Mouse (Mus musculus): ENCODE measurements around the gene Erc1. TPM values are rescaled to one million over a fixed set of nuclear protein-coding genes. Genes with fewer than 3 reads are reported as not detected.

Erc1 gene
- polyA plus RNA-seq, 1 experiment, result 34.1 TPM

DNA sequence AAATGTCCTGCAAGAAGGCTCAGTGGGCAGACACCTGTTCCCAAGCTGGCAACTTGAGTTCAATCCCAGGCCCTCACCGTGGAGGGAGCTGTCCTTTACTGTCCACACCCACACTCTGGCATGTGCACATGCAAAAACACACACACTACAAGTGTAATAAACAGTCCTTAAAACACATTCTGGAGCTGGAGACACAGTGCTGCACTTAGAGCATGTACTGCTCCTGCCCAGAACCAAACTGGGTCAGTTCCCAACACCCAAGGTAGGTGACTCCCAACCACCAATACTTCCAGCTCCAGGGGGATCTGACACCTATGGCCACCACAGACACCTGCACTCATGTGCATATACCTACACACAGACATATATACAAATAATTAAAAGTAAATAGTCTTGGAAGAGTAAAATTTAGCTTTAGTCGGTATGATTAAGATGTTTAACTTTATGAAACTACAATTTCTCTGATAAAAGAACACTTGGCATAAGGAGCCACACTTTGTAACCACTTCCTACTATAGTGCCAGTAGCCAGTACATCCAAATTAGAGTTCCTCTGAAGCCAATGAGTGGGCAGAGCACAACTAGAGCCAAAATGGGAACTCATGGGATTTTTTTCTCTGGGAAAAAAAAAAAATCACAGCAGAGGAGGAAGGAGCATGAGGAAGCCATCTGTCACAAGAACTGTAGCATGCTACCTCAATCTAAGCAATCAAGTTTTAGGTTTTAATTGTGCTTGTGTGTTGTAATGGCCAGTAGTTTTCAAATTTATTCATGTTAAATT lies 39.1 kb downstream of the Erc1 start:
- H3K4me1 ChIP-seq (ENCODE audit: control insufficient read depth, insufficient read depth, low read length), result no peaks in the 10 kb centered on the region
- H3K27ac ChIP-seq (ENCODE audit: insufficient read depth, low read length), result no peak overlapping the region
- no peak overlapping the region for H3K4me3 ChIP-seq (ENCODE audit: insufficient read depth, low read length)
- no peak for TF ChIP-seq CTCF (IDR thresholded peaks at IDR 0.05; ENCODE audit: borderline replicate concordance, insufficient read depth, low read length)

- TF ChIP-seq CTCF (IDR thresholded peaks at IDR 0.05; ENCODE audit: borderline replicate concordance, insufficient read depth, low read length) (no peak), POLR2A (IDR thresholded peaks at IDR 0.05; ENCODE audit: low read depth, low read length) (no peak)
- H3K4me3 ChIP-seq (ENCODE audit: insufficient read depth, low read length), result no peak overlapping the region
- H3K27ac ChIP-seq (ENCODE audit: insufficient read depth, low read length), result no peak overlapping the region
Measured at GRCm38 (mm10) chr6:119803239-119803638, 44.7 kb downstream of the Erc1 start.

GRCm38 (mm10) chr6:119796911-119797486 lies 51.0 kb downstream of the Erc1 start:
- Histone ChIP-seq H3K4me3 (ENCODE audit: insufficient read depth, low read length) (no peak overlapping the region), H3K27ac (ENCODE audit: insufficient read depth, low read length) (no peak overlapping the region), H3K4me1 (ENCODE audit: control insufficient read depth, insufficient read depth, low read length) (no peaks in the 10 kb centered on the region)
- TF ChIP-seq CTCF (IDR thresholded peaks at IDR 0.05; ENCODE audit: borderline replicate concordance, insufficient read depth, low read length) (no peak), POLR2A (IDR thresholded peaks at IDR 0.05; ENCODE audit: low read depth, low read length) (no peak)

More at GRCm38 (mm10) chr6:119803239-119803638, 44.7 kb downstream of the Erc1 start:
- H3K4me1 ChIP-seq (ENCODE audit: control insufficient read depth, insufficient read depth, low read length), result no peaks in the 10 kb centered on the region

DNA sequence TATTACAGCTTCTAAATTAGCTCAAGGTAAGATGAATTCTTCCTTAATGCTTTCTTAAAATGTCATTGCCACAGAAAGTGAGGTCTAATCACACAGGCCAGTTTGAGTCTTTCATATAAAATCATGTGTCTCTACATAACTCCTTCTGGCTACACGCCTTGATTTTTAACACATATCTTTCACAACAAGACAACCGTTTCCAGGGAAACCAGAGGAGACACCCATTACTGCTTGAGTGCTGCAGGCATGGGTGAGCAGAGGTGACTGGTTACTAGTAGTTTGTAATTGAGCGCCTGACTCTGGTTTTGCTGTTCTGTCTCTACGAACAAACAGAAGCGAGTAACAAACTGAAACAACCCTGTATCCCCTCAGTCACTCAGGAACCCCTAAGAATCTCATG lies 51.7 kb downstream of the Erc1 start:
- no peak overlapping the region for H3K27ac ChIP-seq (ENCODE audit: insufficient read depth, low read length)
- no peaks in the 10 kb centered on the region for H3K4me1 ChIP-seq (ENCODE audit: control insufficient read depth, insufficient read depth, low read length)
- TF ChIP-seq POLR2A (IDR thresholded peaks at IDR 0.05; ENCODE audit: low read depth, low read length) (no peak), CTCF (IDR thresholded peaks at IDR 0.05; ENCODE audit: borderline replicate concordance, insufficient read depth, low read length) (no peak)
- no peak overlapping the region for H3K4me3 ChIP-seq (ENCODE audit: insufficient read depth, low read length)

DNA sequence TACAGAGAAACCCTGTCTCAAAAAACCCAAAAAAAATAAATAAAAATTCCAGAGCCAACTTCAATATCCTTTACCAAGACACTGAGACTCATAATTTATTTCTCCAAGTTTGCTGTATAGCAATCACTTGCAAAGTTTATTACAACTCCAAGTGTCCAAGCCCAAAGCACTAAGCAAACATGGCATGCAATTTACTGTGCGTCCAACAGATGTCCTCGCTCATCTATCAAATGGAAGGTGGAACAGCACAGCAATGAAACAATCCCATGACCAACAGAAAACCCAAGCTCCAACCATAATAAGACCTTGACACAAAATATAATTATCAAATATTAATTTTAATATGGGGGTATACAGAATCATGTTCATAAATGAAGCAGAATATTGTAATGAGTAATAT lies 55.4 kb downstream of the Erc1 start:
- no peak overlapping the region for H3K27ac ChIP-seq (ENCODE audit: insufficient read depth, low read length)
- no peaks in the 10 kb centered on the region for H3K4me1 ChIP-seq (ENCODE audit: control insufficient read depth, insufficient read depth, low read length)
- TF ChIP-seq POLR2A (IDR thresholded peaks at IDR 0.05; ENCODE audit: low read depth, low read length), result no peak
- peak; percentile 17; the same call in 1 of the 2 replicates for TF ChIP-seq CTCF (IDR thresholded peaks at IDR 0.05; ENCODE audit: borderline replicate concordance, insufficient read depth, low read length)
- H3K4me3 ChIP-seq (ENCODE audit: insufficient read depth, low read length), result no peak overlapping the region

DNA sequence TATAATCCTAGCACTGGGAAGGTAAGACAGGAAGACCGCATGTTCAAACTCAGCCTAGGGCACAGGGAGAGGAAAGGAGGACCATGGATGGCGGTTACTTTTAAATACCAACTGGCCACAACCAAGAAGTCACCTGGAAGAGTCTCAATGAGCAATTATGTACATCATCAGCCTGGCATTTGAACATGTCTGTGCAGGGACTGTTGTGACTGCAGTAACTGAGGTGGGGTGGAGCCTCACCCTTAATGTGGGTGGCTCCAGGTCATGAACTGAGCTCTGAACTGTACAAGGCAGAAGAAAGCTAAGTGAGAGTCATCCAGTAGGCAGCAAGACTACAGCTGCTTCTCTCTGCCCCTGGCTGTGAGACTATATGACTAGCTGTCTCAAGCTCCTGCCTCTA lies 65.6 kb downstream of the Erc1 start:
- Histone ChIP-seq H3K4me3 (ENCODE audit: insufficient read depth, low read length) (no peak overlapping the region), H3K27ac (ENCODE audit: insufficient read depth, low read length) (no peak overlapping the region), H3K4me1 (ENCODE audit: control insufficient read depth, insufficient read depth, low read length) (peaks cover 4% of the 10 kb centered on the region; the same call in 1 of the 2 replicates)
- TF ChIP-seq POLR2A (IDR thresholded peaks at IDR 0.05; ENCODE audit: low read depth, low read length), result no peak
- TF ChIP-seq CTCF (IDR thresholded peaks at IDR 0.05; ENCODE audit: borderline replicate concordance, insufficient read depth, low read length), result no peak

GRCm38 (mm10) chr6:119781109-119781508 lies 66.9 kb downstream of the Erc1 start:
- Histone ChIP-seq H3K4me1 (ENCODE audit: control insufficient read depth, insufficient read depth, low read length) (peaks cover 4% of the 10 kb centered on the region; the same call in 1 of the 2 replicates), H3K4me3 (ENCODE audit: insufficient read depth, low read length) (no peak overlapping the region), H3K27ac (ENCODE audit: insufficient read depth, low read length) (no peak overlapping the region)
- TF ChIP-seq CTCF (IDR thresholded peaks at IDR 0.05; ENCODE audit: borderline replicate concordance, insufficient read depth, low read length) (no peak), POLR2A (IDR thresholded peaks at IDR 0.05; ENCODE audit: low read depth, low read length) (no peak)

- Histone ChIP-seq H3K4me1 (ENCODE audit: control insufficient read depth, insufficient read depth, low read length) (no peaks in the 10 kb centered on the region), H3K4me3 (ENCODE audit: insufficient read depth, low read length) (no peak overlapping the region), H3K27ac (ENCODE audit: insufficient read depth, low read length) (no peak overlapping the region)
- TF ChIP-seq POLR2A (IDR thresholded peaks at IDR 0.05; ENCODE audit: low read depth, low read length), result no peak
- no peak for TF ChIP-seq CTCF (IDR thresholded peaks at IDR 0.05; ENCODE audit: borderline replicate concordance, insufficient read depth, low read length)
Measured at GRCm38 (mm10) chr6:119768778-119769177, 79.2 kb downstream of the Erc1 start.

- H3K4me1 ChIP-seq (ENCODE audit: control insufficient read depth, insufficient read depth, low read length), result no peaks in the 10 kb centered on the region
- no peak overlapping the region for H3K4me3 ChIP-seq (ENCODE audit: insufficient read depth, low read length)
- TF ChIP-seq CTCF (IDR thresholded peaks at IDR 0.05; ENCODE audit: borderline replicate concordance, insufficient read depth, low read length) (no peak), POLR2A (IDR thresholded peaks at IDR 0.05; ENCODE audit: low read depth, low read length) (no peak)
- H3K27ac ChIP-seq (ENCODE audit: insufficient read depth, low read length), result no peak overlapping the region
Measured at GRCm38 (mm10) chr6:119764355-119764754, 83.6 kb downstream of the Erc1 start.

GRCm38 (mm10) chr6:119759866-119760265 lies 88.1 kb downstream of the Erc1 start:
- TF ChIP-seq CTCF (IDR thresholded peaks at IDR 0.05; ENCODE audit: borderline replicate concordance, insufficient read depth, low read length) (no peak), POLR2A (IDR thresholded peaks at IDR 0.05; ENCODE audit: low read depth, low read length) (no peak)
- H3K4me3 ChIP-seq (ENCODE audit: insufficient read depth, low read length), result no peak overlapping the region
- H3K4me1 ChIP-seq (ENCODE audit: control insufficient read depth, insufficient read depth, low read length), result peaks cover 2% of the 10 kb centered on the region; the same call in 1 of the 2 replicates
- H3K27ac ChIP-seq (ENCODE audit: insufficient read depth, low read length), result no peak overlapping the region

Data from embryonic fibroblast, embryonic 13.5 days (primary cell).